Mouse (Mus musculus) CD4-positive naive resting alpha-beta T cell, adult 76 days (primary cell): ENCODE measurements around the gene Brinp2. TPM values are rescaled to one million over a fixed set of nuclear protein-coding genes. Genes with fewer than 3 reads are reported as not detected.

Source experiments
- total RNA-seq: library from RNA; stranded (reverse); gene quantifications from one replicate; pipeline ENCODE4 v1.2.4, GENCODE M21; 2023

The Brinp2 gene
- not detected for total RNA-seq

DNA sequence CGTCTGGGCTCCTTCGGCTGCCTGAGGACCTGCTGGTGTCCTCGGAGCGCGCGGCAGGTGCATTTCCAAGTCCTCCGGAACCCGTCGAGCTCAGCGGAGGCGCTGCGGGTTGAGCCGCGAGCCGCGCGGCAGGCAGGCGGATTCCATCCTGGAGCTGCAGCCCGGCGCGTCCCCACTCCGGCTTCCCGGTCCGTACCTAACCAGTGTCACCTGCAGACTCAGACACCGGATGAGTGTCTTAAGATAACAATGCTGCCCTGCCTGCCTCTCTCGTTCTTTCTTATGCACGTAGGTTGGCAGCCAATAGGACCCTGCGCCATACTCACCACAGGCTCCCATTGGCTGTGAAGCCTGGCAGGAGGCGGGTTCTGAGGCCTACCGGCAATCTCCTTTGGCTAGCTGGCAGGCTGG, at the start of gene Brinp2:
Brinp2 (minus strand) TSS at position 276 of the 411 bp plus-strand sequence.

DNA sequence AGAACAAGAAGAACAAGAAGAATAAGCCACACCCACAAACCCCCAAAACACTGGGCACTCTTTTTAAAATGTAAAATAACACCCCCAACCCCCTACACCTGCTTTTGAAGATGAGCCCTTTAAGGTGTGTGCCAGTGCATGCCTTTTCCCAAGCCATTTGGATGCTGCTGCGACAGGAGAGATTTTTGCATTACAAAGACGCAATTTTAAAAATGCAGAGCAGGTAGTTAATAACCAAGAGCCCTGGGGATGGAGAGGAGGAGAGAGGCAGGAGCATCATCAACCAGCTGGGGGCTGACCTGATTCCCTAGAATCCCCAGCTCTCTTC, 5.8 kb upstream of the Brinp2 start, which contains the start of gene Astn1:
Astn1 (plus strand) TSS at position 310 of the 328 bp plus-strand sequence.

Other genes with a start within 250 kb of the Brinp2 start
- not detected for gene Astn1, start 5.9 kb upstream of the Brinp2 start, total RNA-seq